Mouse (Mus musculus): ENCODE results near the gene Pdxp.
"Not testable (repeated sequence)": the region's sequence is repeated elsewhere in the genome, so short reads cannot be mapped to it uniquely, and the experiment has no call there.

The Pdxp gene

DNA sequence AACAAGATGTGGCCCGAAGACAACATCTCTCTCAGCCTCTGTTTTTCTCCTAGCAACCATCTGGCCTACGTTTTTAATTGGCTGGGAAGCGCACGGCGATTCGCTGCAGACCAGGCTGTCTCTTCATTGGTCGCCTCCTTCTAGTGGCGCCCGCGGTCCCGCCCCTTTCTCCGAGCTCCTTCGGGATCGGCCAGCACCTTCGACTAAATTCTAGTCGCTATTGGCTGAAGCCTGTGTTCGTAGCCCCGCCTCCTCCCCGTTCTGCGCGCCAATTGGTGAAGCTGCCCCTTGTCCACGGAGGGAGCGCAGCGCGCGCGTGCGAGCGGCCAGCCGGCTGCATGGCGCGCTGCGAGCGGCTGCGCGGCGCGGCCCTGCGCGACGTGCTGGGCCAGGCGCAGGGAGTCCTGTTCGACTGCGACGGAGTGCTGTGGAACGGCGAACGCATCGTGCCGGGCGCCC, at the start of gene Pdxp:
Gene Pdxp, plus strand, starts transcription at position 288 of the 459 bp plus-strand sequence.
- peak; percentile 88 for DNase-seq (ENCODE audit: low read depth, low spot score)

DNA sequence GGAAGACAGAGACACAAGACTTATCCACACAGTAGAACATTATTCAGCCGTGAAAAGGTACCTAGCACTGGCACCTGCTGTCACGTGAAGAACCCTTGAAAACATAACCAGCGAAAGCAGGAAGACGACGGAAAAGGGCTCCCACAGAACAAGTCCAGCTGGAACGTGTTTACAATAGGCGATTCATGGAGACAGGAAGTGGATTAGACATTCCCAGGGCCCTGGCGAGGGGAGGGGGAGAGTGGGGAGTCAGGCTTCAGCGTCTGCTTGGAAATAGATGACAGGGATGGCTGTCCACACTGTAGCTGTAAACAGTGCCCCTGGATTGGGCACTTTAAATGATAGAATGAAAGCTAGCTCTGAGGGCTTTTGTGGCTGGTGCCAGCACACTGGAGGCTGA, 45.3 kb upstream of the Pdxp start:
- DNase-seq (ENCODE audit: low read depth, low spot score): no peak

DNA sequence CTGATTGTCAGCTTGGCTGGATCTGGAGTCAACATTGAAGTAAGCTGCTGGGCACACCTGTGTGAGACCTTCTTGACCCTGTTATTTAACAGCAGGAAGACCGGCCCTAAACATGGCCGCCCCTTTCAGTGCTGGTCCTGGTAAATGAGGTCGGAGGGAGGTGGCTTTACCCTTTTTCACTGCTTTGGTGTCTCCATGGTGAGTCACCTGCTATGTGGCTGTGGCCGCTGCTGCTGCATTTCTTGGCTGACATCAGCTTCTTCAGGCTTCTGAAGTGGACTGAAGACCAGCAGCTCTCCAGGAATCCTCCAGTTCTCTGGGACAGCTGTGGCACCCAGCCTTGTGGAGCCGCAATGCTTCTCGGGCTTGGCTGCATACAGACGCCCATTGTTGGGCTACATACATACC, 44.9 kb upstream of the Pdxp start:
- no peak for DNase-seq (ENCODE audit: low read depth, low spot score)

DNA sequence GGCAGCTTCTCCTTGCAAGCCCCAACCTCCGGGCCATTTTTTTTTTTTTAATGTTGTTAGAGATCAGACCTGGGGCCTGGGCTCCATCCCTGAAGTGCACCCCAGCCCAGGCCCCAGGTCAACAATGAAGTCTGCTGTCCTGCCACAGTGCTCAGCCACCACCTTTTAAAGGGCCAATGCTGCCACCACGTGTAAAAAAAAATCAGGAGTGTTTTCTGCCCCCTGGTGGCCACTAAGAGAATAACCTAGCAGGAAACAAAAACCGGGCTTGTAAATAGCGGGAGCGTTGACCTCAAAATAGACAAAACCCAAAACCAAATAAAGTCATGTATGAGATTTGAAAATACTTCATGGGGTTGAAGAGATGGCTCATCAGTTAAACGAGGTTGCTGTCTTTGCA, 43.9 kb upstream of the Pdxp start:
- peak; percentile 44 for DNase-seq (ENCODE audit: low read depth, low spot score)

DNA sequence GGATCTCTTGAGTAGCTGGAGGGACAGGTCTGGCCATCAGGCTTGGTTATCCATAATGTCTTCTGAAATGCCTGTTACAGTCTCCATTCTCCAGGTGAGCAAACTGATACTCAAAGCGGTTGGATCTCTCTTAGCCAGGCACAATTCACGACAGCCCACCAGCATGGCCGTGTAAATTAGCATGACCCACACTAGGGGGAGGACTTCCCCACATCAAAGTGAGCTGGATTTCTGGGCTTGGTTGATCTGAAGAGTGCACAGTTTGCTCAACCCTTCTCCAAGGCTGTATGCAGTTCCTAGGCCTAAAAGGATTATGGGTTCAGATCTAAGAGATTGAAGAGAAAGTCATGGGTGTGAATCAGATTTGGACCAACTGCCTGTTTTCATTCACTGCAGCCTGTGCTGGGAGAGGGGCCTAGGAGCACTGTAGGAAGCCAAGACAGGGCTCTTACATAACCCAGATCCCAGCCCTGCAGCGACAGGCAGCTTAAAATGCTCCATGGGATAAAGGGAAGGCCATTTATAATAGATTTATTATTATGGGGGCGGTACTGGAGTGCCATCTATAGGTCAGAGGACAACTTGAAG, 41.6 kb upstream of the Pdxp start:
- DNase-seq (ENCODE audit: low read depth, low spot score): no peak

DNA sequence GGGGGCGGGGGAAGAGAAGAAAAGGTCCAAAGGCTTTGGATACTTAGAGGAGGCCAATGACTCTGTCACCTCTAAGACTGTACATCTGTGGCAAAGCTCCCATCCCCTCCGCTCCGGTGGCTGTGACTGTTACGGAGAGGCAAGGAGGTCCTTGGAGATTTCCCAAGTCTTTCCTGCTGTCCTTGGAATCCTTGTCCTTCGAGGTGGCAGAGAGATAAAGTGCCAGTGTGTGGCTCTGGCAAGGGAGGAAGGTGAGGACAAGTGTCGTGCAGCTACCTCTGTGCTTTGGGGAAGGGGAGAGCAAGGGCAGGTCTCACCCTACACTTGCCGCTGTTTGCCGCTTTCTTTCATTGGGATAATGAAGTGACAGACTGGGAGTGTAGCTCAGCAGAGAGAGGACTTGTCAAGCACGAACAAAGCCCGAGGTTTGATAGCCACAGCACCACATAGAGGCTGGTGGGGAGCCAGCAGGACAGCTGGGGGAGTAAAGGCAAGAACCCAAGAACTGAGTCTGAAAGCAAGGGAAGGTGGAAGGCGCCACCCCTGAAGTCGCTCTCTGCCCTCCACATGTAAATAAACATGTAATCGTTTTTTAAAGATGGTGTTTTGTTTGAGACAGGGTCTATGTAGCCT, 39.8 kb upstream of the Pdxp start:
- no peak for DNase-seq (ENCODE audit: low read depth, low spot score)

DNA sequence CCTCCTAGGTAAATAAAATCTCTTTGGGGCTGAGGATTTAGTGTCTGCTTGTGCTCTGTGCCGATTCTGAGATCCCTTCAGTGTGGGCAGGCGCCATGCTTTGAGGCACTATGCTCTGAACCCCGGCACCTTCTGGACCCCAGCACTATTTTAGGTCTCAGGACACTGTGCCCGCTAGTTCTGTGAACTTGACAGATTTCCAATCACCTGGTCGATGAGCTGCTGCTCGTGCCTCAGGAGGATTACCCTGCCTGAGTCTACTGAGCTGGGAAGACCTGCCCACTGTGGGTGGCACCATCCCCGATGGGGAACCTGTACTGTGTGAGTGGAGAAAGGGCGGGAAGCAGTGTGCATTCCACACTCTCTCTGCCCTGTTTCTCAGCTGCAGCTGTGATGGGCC, 38.7 kb upstream of the Pdxp start:
- DNase-seq (ENCODE audit: low read depth, low spot score): no peak

DNA sequence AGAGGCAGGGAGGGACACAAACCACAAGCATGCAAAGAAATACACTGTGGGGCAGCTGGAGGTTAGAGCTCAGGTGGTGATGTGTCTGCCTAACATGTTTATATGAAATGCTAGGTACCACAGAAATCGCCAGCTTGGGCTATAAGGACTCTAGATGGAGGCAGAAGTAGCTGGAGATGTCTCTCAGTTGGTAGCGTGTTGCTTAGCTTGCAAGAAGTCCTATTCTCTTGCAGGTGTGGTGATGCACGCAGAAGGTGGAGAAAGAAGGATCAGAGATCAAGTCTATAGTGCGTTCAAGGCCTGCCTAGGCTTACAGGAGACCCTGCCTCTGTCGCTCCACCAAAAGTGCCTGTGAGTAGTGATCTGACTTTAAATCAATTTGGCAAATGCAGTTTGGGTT, 38.2 kb upstream of the Pdxp start:
- DNase-seq (ENCODE audit: low read depth, low spot score): no peak

DNA sequence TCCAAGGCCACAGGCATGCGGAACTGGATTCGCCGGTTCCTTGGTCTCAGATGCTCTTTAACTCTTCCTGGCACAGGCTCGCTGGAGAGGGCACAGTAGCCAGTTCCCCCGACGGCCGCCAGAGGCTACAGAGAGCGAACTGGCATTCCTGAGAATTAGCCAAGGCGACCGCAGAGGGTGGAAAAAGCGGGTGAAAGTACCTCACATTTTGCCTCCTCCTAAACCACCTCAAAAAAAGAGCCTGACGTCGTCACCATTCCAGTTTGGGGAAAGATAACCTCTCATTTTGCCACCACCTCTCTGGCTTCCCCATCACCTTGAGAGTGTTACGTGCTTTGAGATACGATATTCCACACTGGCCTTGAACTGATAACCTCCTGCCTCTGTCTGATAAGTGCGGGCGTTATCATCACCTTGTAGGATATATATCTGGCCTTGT, 37.4 kb upstream of the Pdxp start:
- peak; percentile 57 for DNase-seq (ENCODE audit: low read depth, low spot score)

DNA sequence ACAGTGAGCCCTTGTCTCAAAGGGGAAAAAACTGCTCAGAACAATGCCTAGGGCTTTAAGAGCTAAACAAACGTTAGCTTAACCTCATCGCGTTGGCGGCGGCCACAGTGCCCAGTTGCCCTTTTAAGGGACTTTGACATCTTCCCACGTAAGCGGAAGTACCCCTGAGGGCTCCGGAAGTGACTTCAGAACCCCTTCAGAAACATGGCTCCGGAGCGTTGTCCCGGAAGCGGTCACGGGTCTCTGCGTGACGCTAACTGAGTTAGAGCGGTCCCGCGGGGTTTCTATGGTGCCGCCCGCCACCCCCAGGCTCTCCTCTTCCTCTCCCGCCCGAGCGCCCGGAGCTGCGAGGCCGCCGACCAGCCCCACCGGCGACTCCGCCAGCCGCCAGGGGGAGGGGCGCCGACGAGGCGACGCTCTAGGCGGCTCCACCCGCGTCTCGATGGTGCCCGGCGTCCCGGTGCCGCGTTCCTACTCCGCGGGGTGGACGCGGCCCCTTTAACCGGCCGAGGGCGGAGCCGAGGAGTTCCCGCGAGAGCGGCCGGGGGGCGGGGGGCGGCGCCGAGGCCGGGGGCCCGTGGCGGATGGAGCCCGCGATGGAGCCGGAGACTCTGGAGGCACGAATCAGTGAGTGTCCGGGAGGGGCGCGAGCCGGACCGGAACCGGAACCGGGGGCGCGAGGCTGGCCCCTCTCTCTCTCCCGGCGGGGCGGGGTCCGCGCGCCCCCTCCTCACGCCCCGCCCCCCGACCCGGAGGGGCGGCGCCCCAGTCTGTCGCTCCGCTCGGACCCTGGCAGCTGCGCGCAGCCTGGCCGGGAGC, 36.5 kb upstream of the Pdxp start, which contains the start of gene Gga1:
Gene Gga1, plus strand, starts transcription at position 200 of the 819 bp plus-strand sequence.
- peak; percentile 71 for DNase-seq (ENCODE audit: low read depth, low spot score)

DNA sequence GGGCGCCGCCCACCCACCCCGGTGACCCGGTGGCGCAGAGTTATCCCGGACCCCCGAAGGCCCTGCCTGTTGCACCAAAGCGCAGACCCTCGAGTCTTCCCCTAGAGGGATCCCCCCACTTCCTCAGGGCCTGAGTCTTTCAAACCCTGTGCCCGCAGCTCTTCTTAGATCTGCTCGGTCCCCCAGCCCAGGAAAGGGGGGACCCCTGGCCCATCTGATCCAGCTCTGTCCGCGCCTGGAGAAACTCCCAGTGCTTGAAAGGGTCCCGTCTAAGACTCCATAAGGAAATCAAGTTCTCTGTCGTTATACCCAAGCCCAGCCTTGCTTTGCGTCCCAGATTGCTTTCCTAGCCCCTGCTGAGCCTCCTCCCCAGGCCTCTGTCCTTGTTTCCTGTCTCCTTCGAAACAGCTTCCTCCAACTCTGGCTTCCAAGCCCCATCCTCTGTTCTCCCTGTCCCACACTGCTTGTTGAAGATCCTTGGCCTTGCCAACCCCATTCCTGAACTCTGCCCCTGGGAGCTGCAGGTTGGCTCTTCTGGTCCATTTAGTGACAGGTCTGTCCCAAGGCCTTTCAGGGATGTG, 35.8 kb upstream of the Pdxp start:
- DNase-seq (ENCODE audit: low read depth, low spot score): no peak

DNA sequence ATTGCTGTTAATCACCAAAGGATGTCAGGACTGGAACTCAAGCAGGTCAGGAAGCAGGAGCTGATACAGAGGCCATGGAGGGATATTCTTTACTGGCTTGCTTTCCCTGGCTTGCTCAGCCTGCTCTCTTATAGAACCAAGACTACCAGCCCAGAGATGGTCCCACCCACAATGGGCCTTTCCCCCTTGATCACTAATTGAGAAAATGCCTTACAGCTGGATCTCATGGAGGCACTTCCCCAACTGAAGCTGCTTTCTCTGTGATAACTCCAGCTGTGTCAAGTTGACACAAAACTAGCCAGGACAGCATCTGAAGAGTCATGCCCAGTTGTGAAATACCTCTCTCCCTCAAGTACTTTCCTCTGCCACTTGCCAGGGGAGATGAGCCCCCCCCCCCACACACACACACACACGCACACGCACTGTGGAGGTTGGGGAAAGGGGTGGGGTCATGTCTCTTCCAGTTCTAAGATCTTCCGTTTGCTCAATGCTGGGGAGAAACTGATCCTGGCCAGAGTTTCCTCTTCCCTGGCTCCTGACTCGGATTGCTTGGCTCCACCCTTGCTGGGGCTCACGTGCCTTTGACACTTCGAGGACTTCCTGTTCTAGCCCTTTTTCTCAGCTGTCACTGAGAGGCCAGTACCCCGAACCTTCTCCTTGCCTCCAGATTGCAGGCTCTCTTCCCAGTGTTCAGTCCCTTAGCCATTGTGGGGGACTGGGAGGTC, 34.8 kb upstream of the Pdxp start:
- not testable (repeated sequence) for DNase-seq (ENCODE audit: low read depth, low spot score)

DNA sequence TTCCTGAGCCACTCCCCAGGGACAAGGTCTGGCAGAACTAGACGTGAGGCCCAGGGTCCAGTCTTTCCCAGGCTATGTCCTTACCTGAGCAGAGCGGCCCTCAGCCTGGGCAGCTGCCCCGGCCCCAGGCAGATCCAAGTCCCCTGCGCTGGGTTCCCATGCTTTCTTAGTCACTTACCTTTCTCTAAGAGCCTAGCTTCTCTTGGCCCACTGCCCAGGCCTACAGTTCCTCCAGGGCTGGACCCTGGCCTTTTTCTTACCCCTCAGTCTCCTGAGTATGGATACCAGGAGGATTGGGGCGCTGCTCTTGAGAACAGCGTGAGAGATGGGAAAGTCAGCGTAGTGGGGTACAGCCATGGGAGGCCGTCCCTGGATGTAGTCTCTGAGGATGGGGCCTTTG, 33.3 kb upstream of the Pdxp start:
- no peak for DNase-seq (ENCODE audit: low read depth, low spot score)

DNA sequence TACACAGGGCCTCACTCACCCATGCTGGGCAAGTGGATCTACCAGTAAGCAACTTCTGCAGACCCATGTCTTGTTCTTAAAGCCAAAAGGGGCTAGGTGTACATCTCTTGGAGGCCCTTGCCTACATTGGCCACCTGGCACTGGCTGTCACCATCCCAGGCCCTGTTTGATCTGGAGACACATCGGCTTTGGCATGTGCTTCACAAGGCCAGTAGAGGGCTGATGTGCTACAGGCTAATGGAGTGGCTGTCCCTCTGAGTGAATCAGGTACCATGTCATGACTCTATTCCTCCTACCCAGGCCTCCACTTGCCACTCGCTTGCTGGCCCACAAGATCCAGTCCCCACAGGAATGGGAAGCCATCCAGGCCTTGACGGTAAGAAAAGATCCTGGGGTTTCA, 31.9 kb upstream of the Pdxp start:
- DNase-seq (ENCODE audit: low read depth, low spot score): no peak

DNA sequence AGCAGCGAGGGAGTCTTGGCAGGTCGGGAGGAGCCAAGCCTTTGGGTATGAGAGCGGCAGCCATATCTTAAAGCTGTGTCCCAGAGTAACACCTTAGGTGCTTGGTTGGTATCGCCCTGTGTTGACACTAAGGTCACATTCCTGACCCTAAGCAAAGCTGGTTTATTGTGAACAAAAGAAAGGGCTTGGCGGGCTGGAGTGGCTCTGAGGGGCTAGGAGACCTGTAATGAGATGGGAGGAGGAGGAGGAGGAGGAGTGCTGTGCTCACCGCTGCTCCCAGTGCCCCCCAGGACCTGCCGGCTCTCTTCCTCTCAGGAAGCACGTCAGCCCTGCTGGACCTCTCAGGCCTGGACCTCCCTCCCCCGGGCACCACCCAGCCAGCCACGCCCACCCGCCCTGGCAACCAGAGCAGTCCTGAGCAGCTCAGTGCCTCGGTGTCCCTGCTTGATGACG, 24.3 kb upstream of the Pdxp start:
- no peak for DNase-seq (ENCODE audit: low read depth, low spot score)

DNA sequence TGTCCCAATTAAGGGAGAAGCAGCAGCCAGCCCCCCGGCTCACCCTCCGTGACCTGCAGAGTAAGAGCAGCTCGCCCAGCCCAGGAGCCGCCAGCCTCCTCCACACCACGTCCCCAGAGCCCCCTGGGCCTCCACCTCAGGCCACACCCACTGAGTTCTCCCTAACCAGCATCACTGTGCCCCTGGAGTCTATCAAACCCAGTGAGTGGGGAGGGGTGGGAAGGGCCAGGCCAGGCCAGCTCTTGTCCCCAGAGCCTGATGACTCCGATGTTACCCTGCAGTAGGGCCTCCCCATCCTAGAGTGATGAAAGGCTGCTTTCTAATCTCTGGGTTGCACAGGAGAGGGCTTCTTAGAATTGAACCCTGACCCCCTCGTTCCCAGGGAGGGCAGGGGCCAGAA, 21.3 kb upstream of the Pdxp start:
- DNase-seq (ENCODE audit: low read depth, low spot score): no peak

DNA sequence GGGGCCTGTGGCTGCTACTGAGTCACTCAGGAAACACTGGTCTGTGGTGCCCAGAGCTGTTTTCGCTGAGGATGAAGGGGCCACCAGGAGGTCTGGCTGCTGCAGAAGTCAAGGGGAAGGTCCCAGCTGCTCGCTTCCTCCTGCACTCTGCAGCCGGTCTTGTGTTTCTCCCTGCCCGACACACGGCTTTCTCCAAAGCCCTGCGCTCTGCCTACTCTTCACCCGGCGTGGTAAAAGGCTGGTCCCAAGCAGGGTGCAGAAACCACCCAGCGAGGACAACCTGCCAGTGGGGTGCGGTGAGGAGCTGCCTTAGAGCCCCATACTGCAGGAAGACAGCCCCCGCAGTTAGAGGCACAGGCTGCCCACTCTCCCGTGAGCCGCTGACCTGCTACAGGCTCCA, 19.0 kb upstream of the Pdxp start:
- no peak for DNase-seq (ENCODE audit: low read depth, low spot score)

DNA sequence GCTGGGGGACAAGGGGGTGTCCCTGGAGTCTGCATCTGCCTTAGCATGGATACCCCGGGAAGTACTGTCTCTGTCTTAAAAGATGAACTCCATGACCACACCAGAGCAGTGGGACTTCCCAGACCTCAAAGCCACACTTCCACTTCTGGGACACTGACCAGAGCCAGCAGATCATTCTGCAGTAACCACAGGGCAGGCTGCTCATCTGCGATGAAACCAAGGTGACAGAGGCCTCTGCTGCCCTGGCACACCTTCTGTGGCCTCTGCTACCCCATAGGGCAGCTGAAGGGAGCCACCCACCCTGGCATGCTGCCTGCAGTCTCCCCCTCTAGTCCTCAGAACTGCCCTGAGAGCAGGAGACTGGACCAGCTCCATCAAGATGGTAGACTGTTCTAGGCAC, 18.0 kb upstream of the Pdxp start:
- no peak for DNase-seq (ENCODE audit: low read depth, low spot score)

DNA sequence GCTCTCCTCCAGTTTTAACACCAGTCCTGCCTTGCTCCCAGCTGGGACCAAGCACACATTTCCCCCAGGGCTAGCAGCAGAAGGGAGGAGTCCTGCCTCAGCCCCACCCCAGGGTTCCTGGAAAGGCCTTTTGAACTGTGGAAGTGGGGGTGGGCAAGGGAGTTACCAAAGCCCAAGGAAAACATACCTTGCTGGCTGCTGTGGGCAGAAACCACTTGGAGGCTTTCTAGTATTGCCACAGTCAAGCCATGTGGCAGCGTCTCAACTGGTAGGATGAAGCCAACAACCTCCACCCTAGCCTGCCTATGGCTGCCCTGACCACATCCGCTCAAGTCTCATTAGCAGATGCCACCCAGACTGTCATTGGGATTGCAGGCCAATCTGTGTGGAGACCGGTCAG, 17.6 kb upstream of the Pdxp start:
- no peak for DNase-seq (ENCODE audit: low read depth, low spot score)

DNA sequence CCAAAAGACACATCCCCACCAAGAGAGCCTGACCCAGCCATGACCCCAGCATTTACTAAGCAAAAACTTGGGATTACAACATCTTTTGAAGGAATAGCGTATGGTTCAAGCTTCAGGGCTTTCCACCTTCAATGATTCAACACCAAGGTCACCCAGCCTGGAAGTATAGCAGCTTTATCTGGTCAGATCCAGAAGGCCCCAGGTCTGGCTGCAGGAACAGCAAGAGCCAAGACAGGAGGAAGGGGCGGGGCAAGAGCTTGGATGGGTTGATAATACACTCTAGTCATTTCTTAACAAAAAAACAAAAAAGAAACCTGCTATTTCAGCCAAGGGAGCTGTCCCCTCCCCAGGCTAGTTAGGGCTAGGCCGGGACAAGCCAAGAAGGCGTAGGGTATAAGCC, 16.2 kb upstream of the Pdxp start:
- no peak for DNase-seq (ENCODE audit: low read depth, low spot score)

DNA sequence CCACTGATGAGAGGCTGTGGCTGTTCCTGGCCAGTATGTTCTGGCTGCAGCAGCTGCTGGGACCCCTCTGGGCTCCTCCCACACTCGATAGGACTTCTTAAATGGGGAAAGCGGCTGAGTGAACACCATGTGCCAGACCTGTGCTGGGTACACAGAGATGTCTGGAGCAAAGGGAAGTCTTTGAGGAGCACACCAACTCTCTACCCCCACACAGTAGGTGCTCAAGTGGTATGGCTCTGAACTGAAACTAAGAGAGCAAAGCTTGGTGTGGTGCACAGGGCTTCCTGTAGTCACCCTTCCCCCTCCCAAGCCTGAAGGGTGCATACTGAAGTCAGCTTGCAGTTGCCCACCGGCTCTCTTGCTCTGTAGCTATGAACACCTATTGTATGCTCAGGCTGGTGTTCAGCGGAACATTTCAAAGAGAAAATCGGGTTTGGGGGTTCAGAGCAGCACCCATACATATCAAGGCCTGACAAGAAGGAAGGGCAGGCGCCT, 15.2 kb upstream of the Pdxp start:
- no peak for DNase-seq (ENCODE audit: low read depth, low spot score)

DNA sequence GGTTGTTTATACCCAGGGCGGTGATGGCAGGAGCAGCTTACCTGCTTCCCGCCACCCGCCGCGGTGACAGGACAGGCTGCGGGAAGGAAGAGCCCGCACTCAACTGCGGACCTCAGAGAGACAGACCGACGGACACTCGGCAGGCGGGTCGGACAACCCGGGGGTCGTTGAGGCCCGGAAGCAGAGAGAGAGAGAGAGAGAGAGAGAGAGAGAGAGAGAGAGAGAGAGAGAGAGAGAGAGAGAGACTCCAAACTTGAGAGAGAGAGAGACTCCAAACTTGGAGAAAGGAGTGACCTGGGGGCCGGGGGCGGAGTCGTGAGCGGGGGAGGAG, 14.3 kb upstream of the Pdxp start, which contains the start of gene Gm49510:
Gene Gm49510, plus strand, starts transcription at position 259 of the 331 bp plus-strand sequence.
- no peak for DNase-seq (ENCODE audit: low read depth, low spot score)
